Mouse (Mus musculus): ENCODE measurements at regions not wholly inside any gene's neighbourhood (a gene's known extent, or its start where the extent isn't known, plus 50 kb on each side); places are given as distances from the start of the nearest gene placed in this dataset.

- TF ChIP-seq POLR2A (IDR thresholded peaks at IDR 0.05; ENCODE audit: control insufficient read depth, low read depth, low read length) (no peak), CTCF (IDR thresholded peaks at IDR 0.05; ENCODE audit: control insufficient read depth, insufficient read depth, insufficient replicate concordance, low read depth, low read length) (no peak)
Observed at GRCm38 (mm10) chr4:105318421-105318820, 161.3 kb downstream of the Plpp3 start.

All from testis, adult 2 months (tissue).